Mouse (Mus musculus): ENCODE measurements around the gene Focad. TPM values are rescaled to one million over a fixed set of nuclear protein-coding genes. Genes with fewer than 3 reads are reported as not detected.

Focad gene
- polyA plus RNA-seq, 1 experiment from 2014 or later: 14.1 TPM

- Histone ChIP-seq H3K27ac (no peak overlapping the region), H3K9me3 (replicated peaks) (no peaks in the 10 kb centered on the region), H3K27me3 (ENCODE audit: low read depth, poor library complexity, severe bottlenecking) (no peaks in the 10 kb centered on the region), H3K36me3 (no peaks in the 10 kb centered on the region), H3K4me1 (peaks cover 34% of the 10 kb centered on the region), H3K4me3 (no peak overlapping the region)
- no peak for DNase-seq (ENCODE audit: low spot score)
- WGBS: 51% methylated on average over 7 of the region's 7 CpGs
Observed at GRCm38 (mm10) chr4:88238351-88238750, 143.9 kb downstream of the Focad start.

DNA sequence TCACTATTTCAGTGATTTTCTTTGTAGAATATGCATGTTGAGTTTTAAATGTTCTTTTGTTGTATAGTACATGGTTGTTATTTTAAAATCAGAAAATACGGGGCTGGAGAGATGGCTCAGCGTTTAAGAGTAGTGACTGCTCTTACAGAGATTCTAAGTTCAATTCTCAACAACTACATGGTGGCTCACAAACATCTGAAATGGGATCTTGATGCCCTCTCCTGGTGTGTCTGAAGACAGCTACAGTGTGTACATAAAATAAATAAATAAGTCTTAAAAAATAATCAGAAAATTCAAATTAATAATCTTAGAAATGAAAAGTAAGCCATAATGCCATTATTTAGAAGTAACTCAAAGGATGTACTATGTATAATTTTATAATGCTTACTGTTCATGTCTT, 149.4 kb downstream of the Focad start:
- Histone ChIP-seq H3K27ac (no peak overlapping the region), H3K4me1 (peaks cover 9% of the 10 kb centered on the region; the same call in 1 of the 2 replicates), H3K27me3 (ENCODE audit: low read depth, poor library complexity, severe bottlenecking) (no peaks in the 10 kb centered on the region), H3K9me3 (replicated peaks) (no peaks in the 10 kb centered on the region), H3K36me3 (no peaks in the 10 kb centered on the region), H3K4me3 (no peak overlapping the region)
- DNase-seq (ENCODE audit: low spot score): no peak
- WGBS: 94% methylated on average over 2 of the region's 2 CpGs

GRCm38 (mm10) chr4:88245494-88245893, 151.1 kb downstream of the Focad start:
- 90% methylated on average over 4 of the region's 4 CpGs for WGBS
- Histone ChIP-seq H3K27ac (no peak overlapping the region), H3K27me3 (ENCODE audit: low read depth, poor library complexity, severe bottlenecking) (no peaks in the 10 kb centered on the region), H3K36me3 (no peaks in the 10 kb centered on the region), H3K9me3 (replicated peaks) (no peaks in the 10 kb centered on the region), H3K4me3 (no peak overlapping the region), H3K4me1 (no peaks in the 10 kb centered on the region)
- no peak for DNase-seq (ENCODE audit: low spot score)

- Histone ChIP-seq H3K4me1 (no peaks in the 10 kb centered on the region), H3K9me3 (replicated peaks) (no peaks in the 10 kb centered on the region), H3K27ac (no peak overlapping the region), H3K27me3 (ENCODE audit: low read depth, poor library complexity, severe bottlenecking) (no peaks in the 10 kb centered on the region), H3K36me3 (no peaks in the 10 kb centered on the region), H3K4me3 (no peak overlapping the region)
- WGBS: 88% methylated on average over 5 of the region's 5 CpGs
- no peak for DNase-seq (ENCODE audit: low spot score)
Observed at GRCm38 (mm10) chr4:88261349-88261748, 166.9 kb downstream of the Focad start.

DNA sequence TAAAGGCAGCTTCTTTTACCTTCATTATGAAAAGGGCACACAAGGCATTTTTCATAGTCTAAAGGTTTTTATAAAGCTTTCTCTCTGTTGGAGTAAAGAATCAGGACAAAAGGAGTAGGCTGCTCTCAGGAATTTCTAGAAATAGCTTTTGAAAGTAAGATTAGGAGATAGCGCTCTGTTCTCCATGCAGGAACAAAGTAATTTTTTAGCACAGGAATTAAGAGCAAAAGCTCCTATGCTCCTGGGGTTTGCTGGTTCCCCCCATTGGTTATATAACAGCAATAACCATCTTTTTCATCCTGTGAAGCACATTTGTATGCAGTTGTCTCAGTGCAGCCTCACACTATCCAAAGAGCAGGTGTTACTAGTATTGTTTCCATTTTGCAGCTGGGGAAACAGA, 170.1 kb downstream of the Focad start:
- H3K27ac ChIP-seq: no peak overlapping the region
- no peak for DNase-seq (ENCODE audit: low spot score)
- H3K27me3 ChIP-seq (ENCODE audit: low read depth, poor library complexity, severe bottlenecking): no peaks in the 10 kb centered on the region
- H3K4me1 ChIP-seq: no peaks in the 10 kb centered on the region
- WGBS: 92% methylated on average over 1 of the region's 1 CpGs
- H3K4me3 ChIP-seq: no peak overlapping the region
- no peaks in the 10 kb centered on the region for H3K36me3 ChIP-seq
- H3K9me3 ChIP-seq (replicated peaks): no peaks in the 10 kb centered on the region

DNA sequence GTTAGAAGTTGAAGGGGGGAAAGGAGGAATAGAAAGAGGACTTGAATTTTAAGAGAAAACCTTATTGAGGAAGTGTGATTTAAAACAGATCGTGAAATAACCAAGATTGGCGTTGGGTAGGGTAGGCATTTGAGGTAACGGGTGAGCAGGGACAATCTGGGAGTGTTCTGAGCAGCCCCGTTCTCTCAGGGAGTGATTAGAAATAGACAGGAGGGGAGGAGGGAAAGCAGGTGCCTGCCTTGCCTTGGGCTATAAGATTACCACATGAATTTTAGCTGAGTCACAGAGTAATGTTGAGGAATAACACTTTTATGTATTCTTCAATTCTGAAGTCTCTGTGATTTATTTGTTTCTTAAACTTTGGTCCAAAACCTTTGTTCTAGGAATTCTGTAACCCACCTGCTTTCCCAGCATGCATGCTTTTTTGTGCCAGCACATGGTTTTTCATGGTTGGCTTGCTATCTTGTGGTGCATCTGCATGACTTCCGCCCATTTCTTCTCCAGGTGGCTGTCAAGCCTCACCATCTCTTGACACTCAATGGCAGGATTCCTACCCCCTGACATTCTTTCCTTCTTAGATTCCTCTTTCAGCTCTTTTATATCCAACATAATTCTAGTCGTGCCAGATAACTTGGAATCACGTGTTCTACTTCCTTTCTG, 176.1 kb downstream of the Focad start:
- no peaks in the 10 kb centered on the region for H3K9me3 ChIP-seq (replicated peaks)
- H3K27me3 ChIP-seq (ENCODE audit: low read depth, poor library complexity, severe bottlenecking): no peaks in the 10 kb centered on the region
- no peak for DNase-seq (ENCODE audit: low spot score)
- 87% methylated on average over 7 of the region's 7 CpGs for WGBS
- no peak overlapping the region for H3K4me3 ChIP-seq
- peaks cover under 1% of the 10 kb centered on the region for H3K4me1 ChIP-seq
- no peaks in the 10 kb centered on the region for H3K36me3 ChIP-seq
- H3K27ac ChIP-seq: no peak overlapping the region

DNA sequence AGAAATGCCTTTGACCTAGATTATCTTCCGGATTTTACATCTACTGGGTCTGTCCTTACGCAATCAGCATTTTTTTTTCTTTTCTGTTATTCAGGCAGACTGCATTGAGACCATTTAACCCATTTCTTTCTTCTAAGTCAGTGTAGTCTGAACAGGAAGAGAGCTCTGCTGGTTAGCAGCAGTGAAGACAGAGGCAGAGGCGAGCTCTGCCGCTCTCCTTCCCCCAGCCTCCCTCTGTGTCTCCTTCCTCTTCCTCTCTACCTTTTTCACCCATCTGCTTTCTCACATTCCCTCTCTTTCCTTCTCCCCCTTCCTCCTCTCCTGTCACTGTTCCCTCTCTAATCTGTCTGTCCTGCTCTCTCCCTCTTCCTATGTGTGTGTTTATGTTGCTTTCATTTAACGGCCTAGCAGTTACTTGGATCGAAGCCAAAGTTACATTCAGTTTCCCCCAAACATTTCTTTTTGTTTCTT, 181.2 kb downstream of the Focad start:
- Histone ChIP-seq H3K4me1 (peaks cover 5% of the 10 kb centered on the region), H3K36me3 (no peaks in the 10 kb centered on the region), H3K9me3 (replicated peaks) (no peaks in the 10 kb centered on the region), H3K4me3 (no peak overlapping the region), H3K27ac (no peak overlapping the region), H3K27me3 (ENCODE audit: low read depth, poor library complexity, severe bottlenecking) (no peaks in the 10 kb centered on the region)
- 83% methylated on average over 6 of the region's 6 CpGs for WGBS
- DNase-seq (ENCODE audit: low spot score): no peak

DNA sequence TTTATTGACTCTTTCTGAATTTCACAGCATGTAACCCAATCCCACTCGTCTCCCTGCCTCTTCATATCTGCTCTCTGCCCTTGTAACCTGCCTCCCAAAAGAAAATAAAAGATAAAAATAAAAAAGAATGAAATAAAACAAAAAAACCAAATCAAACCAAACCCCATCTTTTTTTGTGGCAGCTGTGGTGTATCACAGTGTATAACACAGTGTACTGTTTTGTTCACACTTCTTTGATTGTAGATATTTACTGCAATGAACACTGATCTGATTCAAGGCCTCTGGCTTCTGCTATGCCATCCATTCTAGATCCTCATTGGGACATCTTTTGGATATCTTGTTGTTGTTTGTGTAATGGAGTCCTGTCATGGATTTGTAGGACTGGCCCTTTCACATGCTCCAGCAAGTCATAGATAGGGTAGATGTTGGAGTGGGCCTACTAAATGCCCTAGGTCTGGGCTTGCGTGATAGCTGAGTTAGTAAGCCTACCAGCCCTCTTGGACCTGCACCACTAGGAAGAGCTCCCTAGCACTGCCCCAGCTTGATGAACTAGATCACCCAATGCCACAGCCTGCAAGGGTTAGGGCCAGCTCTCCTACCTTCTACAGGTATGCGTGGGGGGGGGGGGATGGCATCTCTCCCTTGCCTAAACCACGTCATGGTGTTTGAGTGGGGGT, 181.8 kb downstream of the Focad start:
- no peaks in the 10 kb centered on the region for H3K9me3 ChIP-seq (replicated peaks)
- no peak for DNase-seq (ENCODE audit: low spot score)
- no peaks in the 10 kb centered on the region for H3K27me3 ChIP-seq (ENCODE audit: low read depth, poor library complexity, severe bottlenecking)
- H3K4me1 ChIP-seq: peaks cover 5% of the 10 kb centered on the region
- 85% methylated on average over 4 of the region's 4 CpGs for WGBS
- no peak overlapping the region for H3K27ac ChIP-seq
- no peak overlapping the region for H3K4me3 ChIP-seq
- H3K36me3 ChIP-seq: no peaks in the 10 kb centered on the region

GRCm38 (mm10) chr4:88278524-88278923, 184.1 kb downstream of the Focad start:
- Histone ChIP-seq H3K27ac (no peak overlapping the region), H3K9me3 (replicated peaks) (no peaks in the 10 kb centered on the region)

GRCm38 (mm10) chr4:88280536-88280935, 186.1 kb downstream of the Focad start:
- peaks cover 4% of the 10 kb centered on the region for H3K4me1 ChIP-seq
- 93% methylated on average over 2 of the region's 2 CpGs for WGBS

More at GRCm38 (mm10) chr4:88278524-88278923, 184.1 kb downstream of the Focad start:
- WGBS: 86% methylated on average over 2 of the region's 2 CpGs
- Histone ChIP-seq H3K4me3 (no peak overlapping the region), H3K36me3 (no peaks in the 10 kb centered on the region), H3K27me3 (ENCODE audit: low read depth, poor library complexity, severe bottlenecking) (no peaks in the 10 kb centered on the region), H3K4me1 (peaks cover 5% of the 10 kb centered on the region)
- no peak for DNase-seq (ENCODE audit: low spot score)

DNA sequence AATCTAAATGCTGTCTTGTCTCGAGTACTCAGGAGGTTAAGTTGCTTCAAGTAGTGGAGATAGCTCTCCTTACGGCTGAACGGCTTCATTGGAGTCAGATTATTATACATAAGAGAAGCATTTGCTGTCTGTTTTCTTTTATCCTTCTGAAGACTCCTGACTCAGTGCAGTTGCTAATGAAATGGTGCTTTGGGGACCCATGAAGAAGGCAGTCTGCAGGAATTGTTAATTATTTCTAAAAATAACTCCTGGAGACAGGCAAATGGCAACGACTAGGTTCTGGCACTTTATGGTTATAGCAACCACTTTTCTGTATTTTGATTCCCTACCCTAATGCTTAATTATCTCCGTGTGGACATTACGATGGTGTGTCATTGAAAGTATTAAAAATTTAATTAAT, 201.1 kb downstream of the Focad start:
- Histone ChIP-seq H3K27me3 (ENCODE audit: low read depth, poor library complexity, severe bottlenecking) (no peaks in the 10 kb centered on the region), H3K4me3 (no peak overlapping the region), H3K9me3 (replicated peaks) (no peaks in the 10 kb centered on the region), H3K4me1 (0 out of 2 replicates have a peak, but pooled peaks cover 3% of the 10 kb centered on the region), H3K27ac (no peak overlapping the region), H3K36me3 (no peaks in the 10 kb centered on the region)
- no peak for DNase-seq (ENCODE audit: low spot score)
- 79% methylated on average over 6 of the region's 6 CpGs for WGBS

More at GRCm38 (mm10) chr4:88280536-88280935, 186.1 kb downstream of the Focad start:
- no peaks in the 10 kb centered on the region for H3K36me3 ChIP-seq
- H3K9me3 ChIP-seq (replicated peaks): no peaks in the 10 kb centered on the region
- no peak overlapping the region for H3K4me3 ChIP-seq
- no peak for DNase-seq (ENCODE audit: low spot score)
- H3K27me3 ChIP-seq (ENCODE audit: low read depth, poor library complexity, severe bottlenecking): no peaks in the 10 kb centered on the region
- no peak overlapping the region for H3K27ac ChIP-seq

GRCm38 (mm10) chr4:88299551-88299950, 205.1 kb downstream of the Focad start:
- Histone ChIP-seq H3K27ac (no peak overlapping the region), H3K4me3 (no peak overlapping the region), H3K27me3 (ENCODE audit: low read depth, poor library complexity, severe bottlenecking) (no peaks in the 10 kb centered on the region), H3K9me3 (replicated peaks) (no peaks in the 10 kb centered on the region), H3K4me1 (0 out of 2 replicates have a peak, but pooled peaks cover 3% of the 10 kb centered on the region), H3K36me3 (no peaks in the 10 kb centered on the region)
- no peak for DNase-seq (ENCODE audit: low spot score)
- WGBS: 85% methylated on average over 3 of the region's 3 CpGs

GRCm38 (mm10) chr4:88300832-88301621, 206.6 kb downstream of the Focad start:
- Histone ChIP-seq H3K9me3 (replicated peaks) (no peaks in the 10 kb centered on the region), H3K4me3 (no peak overlapping the region), H3K27ac (no peak overlapping the region), H3K36me3 (no peaks in the 10 kb centered on the region), H3K27me3 (ENCODE audit: low read depth, poor library complexity, severe bottlenecking) (no peaks in the 10 kb centered on the region), H3K4me1 (0 out of 2 replicates have a peak, but pooled peaks cover 3% of the 10 kb centered on the region)
- WGBS: 84% methylated on average over 6 of the region's 6 CpGs
- no peak for DNase-seq (ENCODE audit: low spot score)
